Mouse (Mus musculus): ENCODE results near the gene Rnft1.
"Not testable (repeated sequence)": the region's sequence is repeated elsewhere in the genome, so short reads cannot be mapped to it uniquely, and the experiment has no call there.

Rnft1 gene

GRCm38 (mm10) chr11:86517229-86517628, 32.8 kb downstream of the Rnft1 start:
- no peak for DNase-seq (ENCODE audit: low read depth, low spot score)

- DNase-seq (ENCODE audit: low read depth, low spot score) = no peak
These were observed 35.3 kb downstream of the Rnft1 start for GRCm38 (mm10) chr11:86519751-86520150.

- DNase-seq (ENCODE audit: low read depth, low spot score) = no peak
These were observed 43.1 kb downstream of the Rnft1 start for GRCm38 (mm10) chr11:86527528-86527927.

- peak; percentile 11 for DNase-seq (ENCODE audit: low read depth, low spot score)
These were observed 48.4 kb downstream of the Rnft1 start for GRCm38 (mm10) chr11:86532834-86533233.

GRCm38 (mm10) chr11:86533302-86533701, 48.8 kb downstream of the Rnft1 start:
- not testable (repeated sequence) for DNase-seq (ENCODE audit: low read depth, low spot score)

- DNase-seq (ENCODE audit: low read depth, low spot score) = no peak
These were observed 49.9 kb downstream of the Rnft1 start for GRCm38 (mm10) chr11:86534201-86534910.

- DNase-seq (ENCODE audit: low read depth, low spot score) = no peak
These were observed 54.3 kb downstream of the Rnft1 start for GRCm38 (mm10) chr11:86538786-86539185.

- no peak for DNase-seq (ENCODE audit: low read depth, low spot score)
These were observed 55.4 kb downstream of the Rnft1 start for GRCm38 (mm10) chr11:86539716-86540475.

- no peak for DNase-seq (ENCODE audit: low read depth, low spot score)
These were observed 56.0 kb downstream of the Rnft1 start for GRCm38 (mm10) chr11:86540476-86540845.

GRCm38 (mm10) chr11:86542851-86543250, 58.4 kb downstream of the Rnft1 start:
- no peak for DNase-seq (ENCODE audit: low read depth, low spot score)

- DNase-seq (ENCODE audit: low read depth, low spot score) = peak; percentile 13
These were observed 59.6 kb downstream of the Rnft1 start for GRCm38 (mm10) chr11:86543960-86544638.

- DNase-seq (ENCODE audit: low read depth, low spot score) = peak; percentile 100
These were observed 60.3 kb downstream of the Rnft1 start, which contains the start of the genes Rps6kb1 and Tubd1 for GRCm38 (mm10) chr11:86544639-86545299. TSS of gene Rps6kb1 (minus strand) at chr11:86544805. TSS of gene Tubd1 (plus strand) at chr11:86544991.

GRCm38 (mm10) chr11:86545556-86545955, 61.1 kb downstream of the Rnft1 start:
- no peak for DNase-seq (ENCODE audit: low read depth, low spot score)

- no peak for DNase-seq (ENCODE audit: low read depth, low spot score)
These were observed 63.0 kb downstream of the Rnft1 start for GRCm38 (mm10) chr11:86547412-86547811.

All from mesoderm, embryonic 11.5 days (tissue).